In the genomic region with DNA sequence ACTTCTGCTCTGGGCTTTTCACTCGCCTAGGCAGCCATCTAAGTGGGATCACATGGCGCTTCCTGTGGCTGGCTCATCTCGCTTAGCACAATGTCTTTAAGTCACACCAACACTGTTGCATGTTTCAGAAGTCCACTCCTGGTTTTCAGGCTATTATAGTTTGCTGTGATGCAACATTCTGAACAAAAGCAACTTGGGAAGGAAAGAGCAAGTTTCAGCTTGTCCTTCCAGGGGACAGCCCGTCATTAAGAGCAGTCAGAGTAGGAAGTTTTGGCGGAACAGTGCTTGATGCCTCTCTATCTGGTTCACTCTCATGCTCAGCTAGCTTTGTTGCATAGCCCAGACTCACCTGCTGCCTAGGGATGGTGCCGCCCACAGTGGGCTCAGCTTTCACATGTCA, we compare ENCODE assay signal across 28 mouse cellular contexts. TPM values are rescaled to one million over a fixed set of nuclear protein-coding genes. Genes with fewer than 3 reads are reported as not detected.
"Had no signal": no experiment of that assay in that cellular context is flagged by ENCODE, and none has a peak within 500 bp of the region (broad histone marks: within the 10 kb centered on the region; RNA-seq: fewer than 3 reads in every experiment).

No protein-coding gene starts in this region.

- H3K4me1 ChIP-seq: heart, embryonic 10.5 days; heart, embryonic 12.5 days; intestine, embryonic 15.5 days had no signal

- H3K4me2 ChIP-seq: heart, embryonic 12.5 days; hindbrain, embryonic 13.5 days; intestine, embryonic 15.5 days; limb, embryonic 12.5 days; liver, embryonic 11.5 days had no signal

- H3K9ac ChIP-seq: forebrain, postnatal 0 days; heart, embryonic 12.5 days; hindbrain, embryonic 13.5 days; intestine, embryonic 15.5 days; limb, embryonic 12.5 days had no signal

- H3K4me3 ChIP-seq: heart, embryonic 10.5 days; heart, embryonic 12.5 days; hindbrain, embryonic 10.5 days; hindbrain, embryonic 13.5 days; intestine, embryonic 15.5 days; layer of hippocampus, adult 2 months; left cerebral cortex, adult 2 months; limb, embryonic 10.5 days; limb, embryonic 12.5 days had no signal

- DNase-seq: forebrain, postnatal 0 days; gastrocnemius, postnatal 14 days; gastrocnemius, postnatal 36 days; heart, adult 18-20 months; heart, postnatal 10 days; heart, postnatal 4 days; kidney, adult 18-20 months; kidney, adult 8-10 months; kidney, postnatal 14 days; kidney, postnatal 36 days; liver had no signal

- ATAC-seq: hindbrain, embryonic 16.5 days; inflammation-experienced regulatory T-cells, adult 6 months; intestine, embryonic 15.5 days; intestine, postnatal 0 days had no signal

- H3K27ac ChIP-seq: heart, embryonic 10.5 days; hindbrain, embryonic 10.5 days; intestine, embryonic 15.5 days; kidney, postnatal 0 days; layer of hippocampus, adult 2 months; left cerebral cortex, adult 2 months; limb, embryonic 10.5 days; limb, embryonic 12.5 days had no signal

- H3K9me3 ChIP-seq: heart, embryonic 10.5 days; heart, embryonic 12.5 days; hindbrain, embryonic 13.5 days; intestine, embryonic 15.5 days; limb, embryonic 10.5 days had no signal

- H3K27me3 ChIP-seq: heart, embryonic 12.5 days; hindbrain, embryonic 13.5 days; intestine, embryonic 15.5 days; limb, embryonic 12.5 days had no signal

- H3K36me3 ChIP-seq: heart, embryonic 10.5 days; heart, embryonic 12.5 days; hindbrain, embryonic 10.5 days; hindbrain, embryonic 13.5 days; intestine, embryonic 15.5 days; limb, embryonic 10.5 days; limb, embryonic 12.5 days had no signal

RNA-seq across cellular contexts. Expression of a gene that starts 54.2 kb away (rescaled TPM):
- polyA plus RNA-seq: forebrain, postnatal 0 days; heart, embryonic 10.5 days; heart, embryonic 12.5 days; heart, embryonic 14.5 days; heart, embryonic 16.5 days; hindbrain, embryonic 10.5 days; hindbrain, embryonic 13.5 days; hindbrain, embryonic 16.5 days; inflammation-experienced regulatory T-cells, adult 6 months; intestine, embryonic 15.5 days; intestine, postnatal 0 days; kidney, embryonic 14.5 days; kidney, postnatal 0 days; limb, embryonic 10.5 days; limb, embryonic 12.5 days; liver, embryonic 11.5 days had no signal
